Mouse (Mus musculus): Measurements from ENCODE around the gene Tbkbp1.

- TF ChIP-seq CTCF (IDR thresholded peaks at IDR 0.05; ENCODE audit: insufficient read depth, low read length) (no peak), POLR2A (IDR thresholded peaks at IDR 0.05; ENCODE audit: borderline replicate concordance, extremely low read depth, low read depth, low read length) (no peak)
These were observed 39.7 kb upstream of the Tbkbp1 start for GRCm38 (mm10) chr11:97190992-97191391.
